Mouse (Mus musculus) testis, adult 2 months (tissue): Measurements from ENCODE around the gene Olfr31.

Source experiments
- CTCF ChIP-seq: fragments of 200-500 bp; IDR thresholded peaks from 2 replicates; pipeline ENCODE4 v1.5.1; 2012; ENCODE audit warnings: low read depth, mild to moderate bottlenecking, inconsistent platforms, low read length, moderate library complexity; ENCODE audit not compliant: control insufficient read depth, insufficient read depth, insufficient replicate concordance
- POLR2A ChIP-seq: fragments of 200-500 bp; IDR thresholded peaks from 2 replicates; pipeline ENCODE4 v1.6.1; 2012; ENCODE audit warnings: low read depth, mild to moderate bottlenecking, inconsistent platforms, low read length, moderate library complexity; ENCODE audit not compliant: control insufficient read depth

- TF ChIP-seq CTCF: no peak
- no peak for TF ChIP-seq POLR2A
These were observed 32.1 kb downstream of the Olfr31 start for GRCm38 (mm10) chr14:14354511-14355359.
